Mouse (Mus musculus): Measurements from ENCODE around the gene Gzmn. TPM values are rescaled to one million over a fixed set of nuclear protein-coding genes. Genes with fewer than 3 reads are reported as not detected.
"Not testable (repeated sequence)": the region's sequence is repeated elsewhere in the genome, so short reads cannot be mapped to it uniquely, and the experiment has no call there.

The Gzmn gene
- total RNA-seq (2021) = not detected

DNA sequence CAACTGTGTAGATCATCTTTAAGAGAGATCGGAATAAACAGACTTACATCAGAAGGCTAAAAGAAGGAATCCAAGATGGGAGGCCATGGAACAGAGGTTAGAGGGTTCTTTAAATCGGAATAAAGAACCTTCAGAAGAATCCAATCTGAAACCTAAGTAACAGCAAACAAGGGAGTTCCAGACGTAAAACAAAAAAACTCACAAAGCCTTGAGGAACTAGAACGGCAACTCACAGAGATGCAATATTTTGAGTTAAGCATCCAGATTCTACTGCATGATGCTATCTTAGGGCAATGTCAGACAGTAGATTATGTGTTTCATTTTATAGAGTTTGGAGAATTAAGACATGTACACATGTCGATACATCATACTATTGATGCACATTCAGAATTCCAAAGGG lies at the start of gene Gzmn:
TSS of gene Gzmn (minus strand) at position 101 of the 400 bp plus-strand sequence.
- DNase-seq = no peak

- DNase-seq = no peak
These were observed 36.9 kb upstream of the Gzmn start, which contains the start of gene Gzmf for GRCm38 (mm10) chr14:56211317-56211716. Gene Gzmf, minus strand, starts transcription at chr14:56211417.

DNA sequence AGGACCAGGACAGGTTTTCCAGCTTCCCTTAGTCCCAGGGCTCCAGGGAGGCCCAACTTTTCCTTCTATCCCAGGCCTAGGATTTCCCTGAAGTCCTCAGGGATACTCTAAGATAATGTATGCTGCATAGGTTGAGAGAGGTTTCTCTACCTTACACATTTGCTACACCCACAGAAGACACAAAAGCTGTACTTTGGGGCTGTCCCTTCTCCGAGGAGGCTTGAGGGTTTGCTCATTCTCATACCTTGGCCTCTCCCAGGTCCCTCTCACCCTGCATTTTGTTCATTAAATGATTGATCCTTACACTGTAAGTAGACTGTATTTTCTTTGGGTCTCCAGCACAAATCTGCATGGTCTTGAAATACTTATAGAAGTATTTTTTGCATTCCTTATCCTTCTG lies 31.2 kb upstream of the Gzmn start:
- no peak for DNase-seq

DNA sequence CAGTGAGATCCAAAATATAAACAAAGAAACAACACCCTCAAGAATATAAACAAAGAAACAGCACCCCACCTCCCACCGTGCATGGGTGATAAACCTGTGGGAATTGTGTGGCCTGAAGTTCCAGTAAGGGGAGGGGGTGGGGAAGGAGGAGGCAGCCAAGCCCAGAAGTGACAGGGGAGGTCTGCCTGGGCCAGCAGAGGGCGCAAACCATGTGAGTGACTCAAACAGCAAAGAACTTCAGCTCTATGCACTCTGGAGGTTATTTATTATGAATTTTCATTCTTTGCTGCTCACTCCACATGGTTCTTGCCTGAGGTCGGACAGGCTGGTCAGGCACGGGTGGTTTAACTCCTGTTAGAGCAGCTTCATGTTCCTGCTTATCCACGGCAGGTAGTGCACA lies 30.6 kb upstream of the Gzmn start:
- peak; percentile 45 for DNase-seq

- peak; percentile 72 for DNase-seq
These were observed 29.6 kb upstream of the Gzmn start for GRCm38 (mm10) chr14:56203975-56204374.

- peak; percentile 9 for DNase-seq
These were observed 12.5 kb upstream of the Gzmn start for GRCm38 (mm10) chr14:56186946-56187345.

DNA sequence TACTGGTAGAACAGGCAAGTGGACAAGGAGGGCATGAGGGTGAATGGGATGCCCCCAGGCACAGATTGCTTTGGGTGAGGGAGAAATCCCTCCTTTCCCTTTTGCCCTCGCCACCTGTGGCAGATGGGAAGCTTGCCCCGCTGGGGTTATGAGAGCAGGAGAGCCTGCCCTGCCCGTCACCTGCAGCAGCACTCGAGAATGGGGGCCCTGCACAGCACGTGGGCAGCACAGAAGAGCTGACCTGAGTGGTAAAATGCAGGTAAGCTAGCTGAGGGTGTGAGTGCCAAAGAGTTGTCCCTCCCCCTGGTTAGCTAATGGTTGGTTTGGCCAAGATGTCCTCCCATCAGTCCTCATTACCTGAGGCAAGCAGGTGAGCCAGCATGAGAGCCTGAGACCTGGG lies 12.1 kb upstream of the Gzmn start:
- no peak for DNase-seq

GRCm38 (mm10) chr14:56177651-56178050 lies 3.3 kb upstream of the Gzmn start:
- peak; percentile 60 for DNase-seq

DNA sequence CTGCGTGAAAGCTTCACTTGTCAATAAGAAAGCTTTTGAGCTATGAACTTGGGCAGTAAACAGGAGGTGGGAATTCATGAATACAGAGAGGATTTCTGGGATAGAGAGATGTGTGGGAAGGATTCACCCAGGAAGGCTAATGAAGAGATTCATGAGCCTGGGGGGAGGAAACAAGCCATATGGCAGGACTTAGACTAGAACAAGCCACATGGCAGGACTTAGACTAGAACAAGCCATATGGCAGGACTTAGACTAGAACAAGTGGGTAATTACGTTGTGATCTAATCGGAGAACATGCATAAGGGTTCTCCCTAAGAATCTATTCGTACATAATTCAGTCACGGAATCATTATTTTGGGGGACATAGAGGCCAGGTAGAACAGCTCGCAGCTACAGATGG lies 1.0 kb downstream of the Gzmn start:
- DNase-seq = no peak

GRCm38 (mm10) chr14:56172744-56173143 lies 1.7 kb downstream of the Gzmn start:
- no peak for DNase-seq

GRCm38 (mm10) chr14:56168009-56168408 lies 6.4 kb downstream of the Gzmn start:
- no peak for DNase-seq

DNA sequence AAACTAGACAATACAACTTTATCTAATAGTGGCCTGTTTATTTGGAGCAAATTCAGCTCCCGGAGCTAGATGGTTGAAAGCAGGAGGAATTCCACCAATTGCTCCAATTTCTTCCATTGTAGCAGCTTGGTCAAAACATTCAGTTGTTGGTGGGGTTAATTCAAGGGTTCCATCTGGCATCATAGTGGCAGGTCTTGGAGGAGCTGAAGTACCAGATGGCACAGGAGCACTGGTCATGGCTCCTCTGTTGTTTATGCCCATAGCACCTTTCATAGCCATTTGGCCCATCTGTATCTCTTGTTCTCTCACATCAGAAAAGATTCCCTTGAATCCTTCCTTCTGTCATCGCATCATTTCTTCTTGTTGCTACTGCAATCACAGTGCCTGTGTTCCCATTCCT lies 12.3 kb downstream of the Gzmn start:
- no peak for DNase-seq

DNA sequence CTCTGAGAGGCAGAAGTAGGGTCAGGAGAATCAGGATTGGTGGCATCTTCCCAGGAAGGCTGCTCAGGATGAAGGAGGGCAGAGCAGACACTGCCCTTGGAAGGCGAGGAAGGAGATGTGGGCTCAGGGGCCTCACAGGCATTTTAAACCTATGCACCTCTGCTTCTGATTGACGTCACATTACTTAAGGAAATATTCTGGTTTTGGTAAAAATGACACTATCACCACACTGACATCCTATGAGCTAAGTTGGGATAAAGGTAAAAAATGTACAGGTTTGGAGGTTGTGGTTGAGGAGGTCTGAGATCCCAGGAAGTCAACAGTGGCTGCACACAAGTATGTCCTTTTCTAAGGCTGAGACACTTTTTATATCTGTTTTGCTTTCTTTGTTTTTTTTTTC lies 14.9 kb downstream of the Gzmn start, which contains the start of gene Gzmg:
TSS of gene Gzmg (minus strand) at position 101 of the 400 bp plus-strand sequence.
- not testable (repeated sequence) for DNase-seq

DNA sequence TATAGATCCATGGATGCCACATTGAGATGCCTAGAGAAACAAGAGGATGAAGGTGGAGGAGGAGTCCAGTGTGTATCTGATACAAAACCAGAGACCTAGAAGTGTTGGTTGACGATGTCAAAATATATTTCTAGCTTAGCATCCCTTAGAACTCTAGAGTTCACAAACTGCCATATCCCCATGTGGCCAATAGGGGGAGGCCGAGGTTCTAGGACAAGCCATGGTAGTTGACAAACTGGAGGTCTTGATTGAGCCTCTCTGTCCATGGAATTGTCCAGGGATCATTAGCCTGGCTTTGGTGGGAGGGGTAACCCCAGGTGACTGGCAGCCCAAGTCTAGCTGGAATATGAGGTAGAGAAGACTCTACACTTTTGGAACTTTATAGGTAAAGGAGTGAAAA lies 19.1 kb downstream of the Gzmn start:
- no peak for DNase-seq

GRCm38 (mm10) chr14:56133675-56134074 lies 40.7 kb downstream of the Gzmn start:
- not testable (repeated sequence) for DNase-seq

DNA sequence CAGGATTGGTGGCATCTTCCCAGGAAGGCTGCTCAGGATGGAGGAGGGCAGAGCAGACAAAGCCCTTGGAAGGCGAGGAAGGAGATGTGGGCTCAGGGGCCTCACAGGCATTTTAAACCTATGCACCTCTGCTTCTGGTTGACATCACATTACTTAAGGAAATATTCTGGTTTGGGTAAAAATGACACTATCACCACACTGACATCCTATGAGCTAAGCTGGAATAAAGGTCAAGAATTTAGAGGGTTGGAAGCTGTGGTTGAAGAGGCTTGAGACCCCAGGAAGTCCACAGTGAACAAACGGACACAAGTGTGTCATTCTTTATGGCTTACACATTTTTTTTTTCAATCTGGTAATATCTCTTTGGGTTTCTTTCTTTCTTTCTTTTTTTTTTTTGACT lies 41.9 kb downstream of the Gzmn start, which contains the start of gene Gzmd:
TSS of gene Gzmd (minus strand) at position 101 of the 400 bp plus-strand sequence.
- DNase-seq = not testable (repeated sequence)

DNA sequence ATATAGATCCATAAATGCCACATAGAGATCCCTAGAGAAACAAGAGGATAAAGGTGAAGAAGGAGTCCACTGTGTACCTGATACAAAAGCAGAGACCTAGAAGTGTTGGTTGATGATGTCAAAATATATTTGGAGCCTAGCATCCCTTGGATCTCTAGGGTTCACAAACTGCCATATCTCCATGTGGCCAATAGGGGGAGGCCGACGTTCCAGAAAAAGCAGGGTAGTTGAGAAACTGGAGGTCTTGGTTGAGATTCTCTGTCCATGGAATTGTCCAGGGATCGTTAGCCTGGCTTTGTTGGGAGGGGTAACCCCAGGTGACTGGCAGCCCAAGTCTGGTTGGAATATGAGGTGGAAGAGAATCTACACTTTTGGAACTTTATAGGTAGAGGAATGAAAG lies 46.1 kb downstream of the Gzmn start:
- no peak for DNase-seq

DNA sequence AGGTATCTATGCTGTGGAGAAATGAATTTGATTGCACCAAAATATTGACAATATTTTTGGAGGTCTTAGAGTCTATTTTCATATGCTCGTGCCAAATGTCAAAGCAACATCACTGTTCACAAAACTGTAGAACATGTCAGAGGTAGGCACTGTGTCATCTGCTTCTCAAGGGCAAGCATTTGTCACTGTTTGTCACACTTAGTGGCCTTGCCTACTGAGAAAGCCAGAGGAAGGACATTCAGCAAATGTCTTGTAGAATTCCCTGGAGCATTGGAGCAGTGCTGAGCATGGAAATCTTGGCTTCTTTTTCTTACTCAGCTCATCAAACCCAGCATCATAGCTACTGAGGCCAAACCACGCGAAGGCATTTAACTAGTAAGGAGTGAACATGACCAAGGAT lies 50.9 kb downstream of the Gzmn start:
- DNase-seq = no peak

DNA sequence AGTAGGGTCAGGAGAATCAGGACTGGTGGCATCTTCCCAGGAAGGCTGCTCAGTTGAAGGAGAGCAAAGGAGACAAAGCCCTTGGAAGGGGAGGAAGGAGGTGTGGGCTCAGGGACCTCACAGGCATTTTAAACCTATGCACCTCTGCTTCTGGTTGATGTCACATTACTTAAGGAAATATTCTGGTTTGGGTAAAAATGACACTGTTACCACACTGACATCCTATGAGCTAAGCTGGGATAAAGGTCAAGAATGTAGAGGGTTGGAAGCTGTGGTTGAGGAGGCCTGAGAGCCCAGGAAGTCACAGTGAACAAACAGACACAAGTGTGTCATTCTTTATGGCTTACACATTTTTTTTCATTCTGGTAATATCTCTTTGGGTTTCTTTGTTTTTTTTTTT lies 53.9 kb downstream of the Gzmn start, which contains the start of gene Gzme:
TSS of gene Gzme (minus strand) at position 101 of the 400 bp plus-strand sequence.
- no peak for DNase-seq

Other genes starting within 250 kb of the Gzmn start
- gene Cma1, start 229.9 kb downstream of the Gzmn start, total RNA-seq (2021) = 10 to 100 TPM; 10.1 to 12.1 TPM
- gene Cma2, start 223.6 kb downstream of the Gzmn start, total RNA-seq (2021) = under 1 TPM; 0.33 to 0.43 TPM
- not detected for gene Mcpt1, start 156.6 kb downstream of the Gzmn start, total RNA-seq (2021)
- not detected for gene Mcpt9, start 144.1 kb downstream of the Gzmn start, total RNA-seq (2021)
- under 1 TPM; 0.43 TPM for gene Mcpt2, start 132.6 kb downstream of the Gzmn start, total RNA-seq (2021)
- 1 to 10 TPM; 3.0 to 3.8 TPM for gene Mcpt4, start 112.3 kb downstream of the Gzmn start, total RNA-seq (2021)
- gene Mcpt8, start 89.3 kb downstream of the Gzmn start, total RNA-seq (2021) = not detected
- gene Ctsg, start 72.0 kb downstream of the Gzmn start, total RNA-seq (2021) = not detected
- gene Gzme, start 54.0 kb downstream of the Gzmn start, total RNA-seq (2021) = not detected
- gene Gzmd, start 42.0 kb downstream of the Gzmn start, total RNA-seq (2021) = not detected
- not detected for gene Gzmg, start 15.0 kb downstream of the Gzmn start, total RNA-seq (2021)
- not detected for gene Gzmf, start 36.8 kb upstream of the Gzmn start, total RNA-seq (2021)
- gene Gzmc, start 60.1 kb upstream of the Gzmn start, total RNA-seq (2021) = not detected
- gene Gzmb, start 87.7 kb upstream of the Gzmn start, total RNA-seq (2021) = not detected
- not detected for gene Atp12a, start 190.5 kb upstream of the Gzmn start, total RNA-seq (2021)
- gene Rnf17, start 228.0 kb upstream of the Gzmn start, total RNA-seq (2021) = 1 to 10 TPM; 1.6 TPM